Mouse (Mus musculus) intestine, embryonic 16.5 days (tissue): ENCODE results near the gene Furin. TPM values are rescaled to one million over a fixed set of nuclear protein-coding genes. Genes with fewer than 3 reads are reported as not detected.

Experiments used
- ATAC-seq: fragments of 200-750 bp; cut with Nextera tagmentation; 2 replicates; pipeline ENCODE4 v1.8.0; 2017; ENCODE audit warnings: moderate TSS enrichment, moderate library complexity
- H3K27ac ChIP-seq: fragments of 300-500 bp; sonication (generic); 2 replicates; pipeline ENCODE4 v1.5.1; 2014; ENCODE audit warnings: mild to moderate bottlenecking, low read length
- H3K27me3 ChIP-seq: fragments of 300-500 bp; sonication (generic); replicated peaks from 2 replicates; pipeline ENCODE4 v1.6.1; 2014; ENCODE audit warnings: low read length, control low read depth, mixed read lengths; ENCODE audit not compliant: control insufficient read depth, insufficient read depth
- H3K36me3 ChIP-seq: fragments of 300-500 bp; sonication (generic); 2 replicates; pipeline ENCODE4 v1.6.1; 2014; ENCODE audit warnings: low read length, control low read depth; ENCODE audit not compliant: control insufficient read depth, insufficient read depth
- H3K4me1 ChIP-seq: fragments of 300-500 bp; sonication (generic); 2 replicates; pipeline ENCODE4 v1.6.1; 2014; ENCODE audit warnings: low read length, control low read depth, mixed read lengths; ENCODE audit not compliant: control insufficient read depth, insufficient read depth
- H3K4me2 ChIP-seq: fragments of 300-500 bp; sonication (generic); 2 replicates; pipeline ENCODE4 v1.6.1; 2014; ENCODE audit warnings: low read depth, low read length, control low read depth
- H3K4me3 ChIP-seq: fragments of 300-500 bp; sonication (generic); 2 replicates; pipeline ENCODE4 v1.5.1; 2014; ENCODE audit warnings: mild to moderate bottlenecking, low read length
- H3K9ac ChIP-seq: fragments of 300-500 bp; sonication (generic); 2 replicates; pipeline ENCODE4 v1.6.1; 2014; ENCODE audit warnings: low read depth, low read length
- H3K9me3 ChIP-seq: fragments of 300-500 bp; sonication (generic); 2 replicates; pipeline ENCODE4 v1.6.1; 2016; ENCODE audit warnings: low read length, control low read depth; ENCODE audit not compliant: control insufficient read depth
- WGBS: fragments of 180-500 bp; shearing (Covaris S2); extraction: QIAGEN DNeasy Blood & Tissue Kit; methylation state at CpG from one replicate; pipeline ENCODE4 v1.1.7; 2014; 5-methylcytosine and 5-hydroxymethylcytosine counted together
- polyA plus RNA-seq: library from polyadenylated mRNA; unstranded; fragments of >200 nt; fragmentation: Nextera tagmentation; extraction: Ambion mirVana; gene quantifications from 2 replicates; pipeline ENCODE4 v1.2.1, GENCODE M21; 2015

Furin gene
- polyA plus RNA-seq, 1 experiment from 2014 or later = 7.8 TPM

- Histone ChIP-seq H3K9ac (no peak overlapping the region), H3K27me3 (no peaks in the 10 kb centered on the region), H3K4me2 (no peak overlapping the region), H3K4me3 (no peak overlapping the region), H3K9me3 (no peaks in the 10 kb centered on the region), H3K4me1 (peaks cover 20% of the 10 kb centered on the region), H3K36me3 (no peaks in the 10 kb centered on the region), H3K27ac (no peak overlapping the region)
- ATAC-seq = no peak
- WGBS = 81% methylated on average over 3 of the region's 3 CpGs
Observed at GRCm38 (mm10) chr7:80406186-80406585, 950 bp upstream of the Furin start.

- 62% methylated on average over 7 of the region's 7 CpGs for WGBS
- ATAC-seq = no peak
Observed at GRCm38 (mm10) chr7:80404101-80404894, 938 bp downstream of the Furin start.

GRCm38 (mm10) chr7:80403551-80403950, 1.7 kb downstream of the Furin start:
- no peaks in the 10 kb centered on the region for H3K36me3 ChIP-seq
- peak overlapping the region; percentile 94 for H3K9ac ChIP-seq
- WGBS = 44% methylated on average over 9 of the region's 9 CpGs
- H3K4me3 ChIP-seq = peak overlapping the region; percentile 85; the same call in 1 of the 2 replicates
- H3K27ac ChIP-seq = peak overlapping the region; percentile 89
- peak overlapping the region; percentile 85 for H3K4me2 ChIP-seq
- H3K27me3 ChIP-seq = no peaks in the 10 kb centered on the region
- H3K9me3 ChIP-seq = no peaks in the 10 kb centered on the region
- ATAC-seq = no peak
- H3K4me1 ChIP-seq = peaks cover 34% of the 10 kb centered on the region

More at GRCm38 (mm10) chr7:80404101-80404894, 938 bp downstream of the Furin start:
- Histone ChIP-seq H3K4me1 (peaks cover 34% of the 10 kb centered on the region), H3K4me3 (no peak overlapping the region), H3K27ac (no peak overlapping the region), H3K4me2 (no peak overlapping the region), H3K27me3 (no peaks in the 10 kb centered on the region), H3K9me3 (no peaks in the 10 kb centered on the region), H3K36me3 (no peaks in the 10 kb centered on the region), H3K9ac (no peak overlapping the region; the same call in 1 of the 2 replicates)

- Histone ChIP-seq H3K9me3 (no peaks in the 10 kb centered on the region), H3K9ac (peak overlapping the region; percentile 94), H3K27me3 (no peaks in the 10 kb centered on the region), H3K4me2 (peak overlapping the region; percentile 85), H3K4me1 (peaks cover 33% of the 10 kb centered on the region), H3K36me3 (no peaks in the 10 kb centered on the region), H3K4me3 (peak overlapping the region; percentile 85), H3K27ac (peak overlapping the region; percentile 89)
- WGBS = 1% methylated on average over 57 of the region's 92 CpGs
- peak; percentile 77 for ATAC-seq
Observed at GRCm38 (mm10) chr7:80402651-80403321, 2.5 kb downstream of the Furin start.

DNA sequence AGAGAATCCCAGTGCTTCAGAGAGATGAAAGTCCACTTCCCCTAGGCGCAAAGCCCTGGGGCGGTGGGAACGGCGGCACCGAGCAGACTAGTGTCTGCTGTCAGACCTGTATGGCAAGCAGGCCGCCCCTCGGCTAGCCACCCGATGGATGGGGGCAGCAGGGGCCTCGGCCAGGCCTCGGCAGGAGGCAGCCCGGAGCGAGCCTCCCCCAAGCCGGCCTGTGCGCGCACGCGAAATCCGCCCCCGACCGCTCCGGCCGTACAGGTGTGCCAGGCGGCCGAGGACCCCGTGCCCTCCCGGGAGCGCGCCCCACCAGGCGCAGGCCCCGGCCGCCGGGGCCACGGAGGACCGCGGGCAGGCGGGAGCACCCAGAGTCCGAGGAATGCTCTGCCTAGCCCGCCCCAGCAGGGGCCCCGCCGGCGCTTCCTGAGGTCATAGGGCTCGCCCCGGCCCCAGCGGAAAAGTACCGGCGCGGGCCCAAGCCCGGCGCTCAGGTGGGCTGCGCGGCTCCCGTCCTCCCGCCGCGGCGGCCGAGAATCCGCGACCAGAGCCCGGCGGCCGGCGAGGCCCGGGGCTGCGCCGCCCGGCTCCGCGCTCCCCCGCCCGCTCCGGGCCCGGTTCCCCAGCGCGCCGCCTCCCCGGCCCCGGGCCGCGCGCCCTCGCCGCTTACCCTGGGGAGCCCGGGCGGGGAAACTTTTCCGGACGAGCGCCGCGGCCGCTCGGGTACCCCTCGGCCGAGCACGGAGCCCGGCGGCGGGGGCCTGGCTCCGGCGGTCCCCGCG, 3.2 kb downstream of the Furin start:
- peak; percentile 62 for ATAC-seq
- peak overlapping the region; percentile 94 for H3K9ac ChIP-seq
- under 1% methylated on average over 77 of the region's 102 CpGs for WGBS
- no peaks in the 10 kb centered on the region for H3K27me3 ChIP-seq
- peaks cover 29% of the 10 kb centered on the region for H3K4me1 ChIP-seq
- peaks cover 2% of the 10 kb centered on the region; the same call in 1 of the 2 replicates for H3K36me3 ChIP-seq
- peak overlapping the region; percentile 89 for H3K27ac ChIP-seq
- no peaks in the 10 kb centered on the region for H3K9me3 ChIP-seq
- peak overlapping the region; percentile 85 for H3K4me3 ChIP-seq
- H3K4me2 ChIP-seq = peak overlapping the region; percentile 85

DNA sequence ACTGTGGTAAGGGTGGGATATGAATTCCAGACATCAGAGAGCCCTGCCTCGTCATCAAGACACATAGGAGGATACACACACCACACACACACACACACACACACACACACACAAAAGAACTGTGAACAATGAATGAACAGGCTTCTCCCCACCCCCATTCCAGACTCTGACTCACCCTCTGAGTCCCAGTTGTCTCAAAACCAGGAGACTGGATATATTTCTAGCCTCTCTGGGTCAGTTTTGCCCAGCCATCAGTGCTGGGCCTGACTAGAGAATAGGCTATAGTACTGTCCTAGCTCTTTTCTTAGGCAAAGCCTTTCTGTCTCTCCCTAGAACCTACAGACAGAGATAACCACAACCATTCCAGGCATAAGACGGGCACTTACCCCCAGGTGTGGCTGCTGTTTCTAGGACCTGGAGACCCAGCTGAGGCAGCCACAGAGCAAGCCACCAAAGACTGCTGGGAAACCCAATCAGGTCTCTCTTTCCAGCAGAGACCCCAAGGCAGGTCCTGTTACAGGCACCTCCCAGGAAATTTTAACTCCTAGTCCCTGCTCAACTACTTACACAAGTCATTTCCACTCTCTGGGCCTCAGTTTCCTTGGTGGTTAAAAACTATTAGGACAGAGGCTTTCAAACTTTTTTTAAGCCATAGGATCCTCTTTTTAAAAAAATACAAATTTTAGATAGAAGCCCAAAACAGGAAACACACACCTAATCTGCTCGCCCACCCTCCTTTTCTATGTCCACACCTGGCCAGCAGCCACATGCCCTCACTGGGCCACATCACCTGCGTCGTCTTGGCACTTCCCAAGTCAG, 4.0 kb downstream of the Furin start:
- no peak for ATAC-seq
- Histone ChIP-seq H3K4me3 (peak overlapping the region; percentile 85), H3K27ac (peak overlapping the region; percentile 89), H3K4me1 (peaks cover 29% of the 10 kb centered on the region), H3K4me2 (peak overlapping the region; percentile 85), H3K27me3 (no peaks in the 10 kb centered on the region), H3K36me3 (peaks cover 7% of the 10 kb centered on the region; the same call in 1 of the 2 replicates), H3K9ac (peak overlapping the region; percentile 94), H3K9me3 (no peaks in the 10 kb centered on the region)
- WGBS = 24% methylated on average over 5 of the region's 5 CpGs

DNA sequence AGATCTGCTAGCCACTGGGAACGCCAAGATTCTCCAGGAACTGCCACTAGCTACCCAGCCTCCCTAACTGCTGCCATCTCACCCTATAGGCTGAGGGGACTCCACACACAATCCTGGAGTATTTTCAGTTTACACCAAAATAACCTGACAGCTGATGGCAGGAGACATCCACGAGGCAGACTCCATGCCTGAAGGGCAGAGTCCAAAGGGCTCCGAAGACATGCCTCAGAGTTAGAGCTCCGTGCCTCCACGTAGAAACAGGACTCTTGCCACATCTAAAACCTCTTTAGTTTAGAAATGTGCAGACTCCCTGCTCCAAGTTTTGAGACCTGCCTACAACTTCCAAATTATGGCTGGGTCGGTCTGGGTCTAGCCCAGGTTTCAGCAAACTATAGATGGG, 4.7 kb downstream of the Furin start:
- no peaks in the 10 kb centered on the region for H3K9me3 ChIP-seq
- peak overlapping the region; percentile 5; the same call in 1 of the 2 replicates for H3K4me3 ChIP-seq
- peaks cover 7% of the 10 kb centered on the region; the same call in 1 of the 2 replicates for H3K36me3 ChIP-seq
- peak overlapping the region; percentile 85; the same call in 1 of the 2 replicates for H3K4me2 ChIP-seq
- peak; percentile 36; the same call in 1 of the 2 replicates for ATAC-seq
- no peaks in the 10 kb centered on the region for H3K27me3 ChIP-seq
- 55% methylated on average over 6 of the region's 6 CpGs for WGBS
- no peak overlapping the region for H3K27ac ChIP-seq
- peak overlapping the region; percentile 39 for H3K9ac ChIP-seq
- H3K4me1 ChIP-seq = peaks cover 29% of the 10 kb centered on the region

DNA sequence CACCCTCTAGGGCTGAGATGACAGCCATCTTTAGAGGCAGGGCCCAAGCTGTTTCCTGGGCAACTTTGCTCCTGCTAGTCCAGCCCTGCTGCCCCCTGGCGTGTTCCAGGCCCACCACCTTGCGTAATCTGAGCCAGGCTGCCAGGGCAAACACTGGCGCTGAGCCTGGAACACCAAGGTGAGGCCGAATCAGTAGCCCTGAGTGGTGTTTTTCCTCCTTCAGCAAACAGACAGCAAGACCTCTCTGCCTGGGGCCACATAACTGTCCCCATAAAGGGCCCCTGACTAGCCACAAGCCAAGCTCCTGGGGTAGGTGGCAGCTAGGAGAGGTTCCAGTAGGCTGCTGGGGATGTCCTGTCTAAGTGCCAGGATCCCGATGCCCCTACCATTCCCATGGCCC, 5.1 kb downstream of the Furin start:
- Histone ChIP-seq H3K9me3 (no peaks in the 10 kb centered on the region), H3K4me1 (peaks cover 29% of the 10 kb centered on the region), H3K4me2 (peak overlapping the region; percentile 85; the same call in 1 of the 2 replicates), H3K36me3 (peaks cover 7% of the 10 kb centered on the region; the same call in 1 of the 2 replicates), H3K9ac (peak overlapping the region; percentile 39), H3K27me3 (no peaks in the 10 kb centered on the region), H3K4me3 (peak overlapping the region; percentile 3; the same call in 1 of the 2 replicates), H3K27ac (no peak overlapping the region)
- no peak for ATAC-seq
- 61% methylated on average over 5 of the region's 5 CpGs for WGBS
